Comparison of ENCODE assay signal across 10 mouse cellular contexts in genomic region chr11:52223968-52224682, GRCm38 (mm10). TPM values are rescaled to one million over a fixed set of nuclear protein-coding genes. Genes with fewer than 3 reads are reported as not detected.
DNase-seq lines count a peak whose midpoint lies in the region; ATAC-seq lines count a peak whose summit lies in the region.
"Had no signal": no experiment of that assay in that cellular context is flagged by ENCODE, and none has a peak within 500 bp of the region (broad histone marks: within the 10 kb centered on the region; RNA-seq: fewer than 3 reads in every experiment).

No protein-coding gene starts in this region.

- H3K36me3 ChIP-seq in neural tube, embryonic 15.5 days: no peaks in the 10 kb centered on the region
- no peaks in the 10 kb centered on the region for H3K36me3 ChIP-seq in megakaryocyte, embryonic 14.5 days (replicated peaks; ENCODE audit: low read length)

- peak overlapping the region; percentile 6; the same call in 1 of the 2 replicates for H3K4me2 ChIP-seq in neural tube, embryonic 15.5 days

- no peak overlapping the region for H3K4me3 ChIP-seq in neural tube, embryonic 15.5 days (replicated peaks)
- peak overlapping the region; percentile 78 for H3K4me3 ChIP-seq in megakaryocyte, embryonic 14.5 days (replicated peaks)
- H3K4me3 ChIP-seq: myocyte had no signal

- H3K9ac ChIP-seq in neural tube, embryonic 15.5 days (replicated peaks): no peak overlapping the region

- no peak overlapping the region for H3K27ac ChIP-seq in neural tube, embryonic 15.5 days (replicated peaks)

- H3K9me3 ChIP-seq in neural tube, embryonic 15.5 days (replicated peaks): no peaks in the 10 kb centered on the region
- H3K9me3 ChIP-seq in megakaryocyte, embryonic 14.5 days: peaks cover 4% of the 10 kb centered on the region; the same call in 1 of the 2 replicates

- H3K4me1 ChIP-seq in neural tube, embryonic 15.5 days: peaks cover 5% of the 10 kb centered on the region; the same call in 1 of the 2 replicates
- H3K4me1 ChIP-seq in megakaryocyte, embryonic 14.5 days: peaks cover 32% of the 10 kb centered on the region

- no peaks in the 10 kb centered on the region; the same call in 1 of the 2 replicates for H3K27me3 ChIP-seq in neural tube, embryonic 15.5 days (replicated peaks)
- peaks cover 12% of the 10 kb centered on the region for H3K27me3 ChIP-seq in megakaryocyte, embryonic 14.5 days (replicated peaks)

- WGBS in neural tube, embryonic 15.5 days: 19% methylated on average over 19 of the region's 19 CpGs

- no peak for ATAC-seq in neural tube, embryonic 15.5 days (ENCODE audit: low FRiP score)
- ATAC-seq in granulocyte monocyte progenitor cell, adult 5-6 weeks (replicated peaks; ENCODE audit: poor library complexity, severe bottlenecking): peak; percentile 45

- DNase-seq in neural tube, embryonic 10.5 days (ENCODE audit: extremely low spot score, low spot score): no peak
- peak; percentile 83 to 92 for DNase-seq in kidney, postnatal 4 days
- DNase-seq in urinary bladder, postnatal 36 days (ENCODE audit: low spot score in 2 of 2): peak; percentile 61 to 73
- no peak for DNase-seq in layer of hippocampus, adult 9-11 months
- DNase-seq in cerebellum, adult 11 months: no peak

RNA-seq across cellular contexts. Expression of gene Skp1a, which starts 7.7 kb away (rescaled TPM):
- polyA plus RNA-seq in neural tube, embryonic 15.5 days (2015; fragmentation: Nextera tagmentation; extraction: Ambion mirVana): 1,008 and 1,082 TPM in 2 replicates
- 180 and 196 TPM in 2 replicates for total RNA-seq in granulocyte monocyte progenitor cell, adult 5-6 weeks (2014; fragmentation: Nextera tagmentation)
- 242 and 266 TPM in 2 replicates for total RNA-seq in granulocyte monocyte progenitor cell, adult 5-6 weeks (2017)
- polyA plus RNA-seq in megakaryocyte, embryonic 14.5 days (2012; ENCODE audit: insufficient read depth, low replicate concordance): 1.6 and 14.4 TPM in 2 replicates

RNA-seq across cellular contexts. Expression of gene Olfr1371, which starts 10.3 kb away (rescaled TPM):
- polyA plus RNA-seq in neural tube, embryonic 15.5 days (2015; fragmentation: Nextera tagmentation; extraction: Ambion mirVana): not detected in 2 replicates
- total RNA-seq in granulocyte monocyte progenitor cell, adult 5-6 weeks (2014; fragmentation: Nextera tagmentation): not detected in 2 replicates
- not detected in 2 replicates for total RNA-seq in granulocyte monocyte progenitor cell, adult 5-6 weeks (2017)
- polyA plus RNA-seq in megakaryocyte, embryonic 14.5 days (2012; ENCODE audit: insufficient read depth, low replicate concordance): not detected in 2 replicates
- polyA plus RNA-seq: brain, embryonic 14.5 days; myocyte had no signal

RNA-seq across cellular contexts. Expression of gene Tcf7, which starts 58.7 kb away (rescaled TPM):
- polyA plus RNA-seq in neural tube, embryonic 15.5 days (2015; fragmentation: Nextera tagmentation; extraction: Ambion mirVana): 5.0 and 50.9 TPM in 2 replicates
- 1.4 TPM in 1 of 2 replicates, not detected in the other for total RNA-seq in granulocyte monocyte progenitor cell, adult 5-6 weeks (2014; fragmentation: Nextera tagmentation)
- total RNA-seq in granulocyte monocyte progenitor cell, adult 5-6 weeks (2017): 0.30 and 0.82 TPM in 2 replicates
- 0.38 TPM in 1 of 2 replicates, not detected in the other for polyA plus RNA-seq in megakaryocyte, embryonic 14.5 days (2012; ENCODE audit: insufficient read depth, low replicate concordance)

Comparison
In these comparisons a context has a peak if more than half of its experiments do, and no peak if none do; other contexts are left out.
1. DNase-seq: peak in kidney, postnatal 4 days (2 of 2) and urinary bladder, postnatal 36 days (2 of 2); none in neural tube, embryonic 10.5 days (single experiment), layer of hippocampus, adult 9-11 months (single experiment) and cerebellum, adult 11 months (single experiment).
2. RNA of gene Skp1a, which starts 7.7 kb away (polyA plus RNA-seq): 1,008 to 1,082 TPM in neural tube, embryonic 15.5 days; 1.6 to 14.4 TPM in megakaryocyte, embryonic 14.5 days; every median in the first group is over 10 times any median in the second.